Mouse (Mus musculus): ENCODE measurements around the gene Zfp768.

Gene Zfp768

DNA sequence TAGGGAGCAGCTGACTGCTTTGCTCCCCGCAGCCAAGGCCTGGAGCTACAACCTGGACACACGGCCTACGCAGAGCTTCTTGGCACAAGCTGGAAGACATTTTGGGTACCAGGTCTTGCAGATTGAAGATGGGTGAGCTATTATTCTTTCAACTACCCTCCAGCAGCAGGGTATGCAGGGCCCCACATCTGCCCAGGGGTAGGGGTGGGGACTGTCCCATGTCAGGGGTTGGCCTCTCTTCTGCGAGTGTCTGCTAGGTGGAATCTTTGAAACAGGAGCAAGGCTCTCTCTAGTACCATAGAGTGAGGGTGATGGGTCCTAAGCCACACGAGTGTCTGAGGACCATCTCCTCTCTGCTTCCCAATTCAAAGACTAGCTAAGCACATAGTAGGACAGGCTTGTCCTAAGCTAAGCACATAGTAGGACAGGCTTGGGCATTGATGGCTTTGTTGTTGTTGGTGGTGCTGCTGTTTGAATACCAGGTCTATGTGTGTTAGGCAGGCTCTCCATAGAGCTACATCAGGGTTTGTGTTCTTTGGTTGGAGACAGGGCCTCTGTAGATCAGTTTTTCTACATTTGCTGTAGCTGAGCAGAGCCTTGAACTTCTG is 47.7 kb downstream of the Zfp768 start:
- no peaks in the 10 kb centered on the region for H3K36me3 ChIP-seq (ENCODE audit: insufficient read depth, low read length)

DNA sequence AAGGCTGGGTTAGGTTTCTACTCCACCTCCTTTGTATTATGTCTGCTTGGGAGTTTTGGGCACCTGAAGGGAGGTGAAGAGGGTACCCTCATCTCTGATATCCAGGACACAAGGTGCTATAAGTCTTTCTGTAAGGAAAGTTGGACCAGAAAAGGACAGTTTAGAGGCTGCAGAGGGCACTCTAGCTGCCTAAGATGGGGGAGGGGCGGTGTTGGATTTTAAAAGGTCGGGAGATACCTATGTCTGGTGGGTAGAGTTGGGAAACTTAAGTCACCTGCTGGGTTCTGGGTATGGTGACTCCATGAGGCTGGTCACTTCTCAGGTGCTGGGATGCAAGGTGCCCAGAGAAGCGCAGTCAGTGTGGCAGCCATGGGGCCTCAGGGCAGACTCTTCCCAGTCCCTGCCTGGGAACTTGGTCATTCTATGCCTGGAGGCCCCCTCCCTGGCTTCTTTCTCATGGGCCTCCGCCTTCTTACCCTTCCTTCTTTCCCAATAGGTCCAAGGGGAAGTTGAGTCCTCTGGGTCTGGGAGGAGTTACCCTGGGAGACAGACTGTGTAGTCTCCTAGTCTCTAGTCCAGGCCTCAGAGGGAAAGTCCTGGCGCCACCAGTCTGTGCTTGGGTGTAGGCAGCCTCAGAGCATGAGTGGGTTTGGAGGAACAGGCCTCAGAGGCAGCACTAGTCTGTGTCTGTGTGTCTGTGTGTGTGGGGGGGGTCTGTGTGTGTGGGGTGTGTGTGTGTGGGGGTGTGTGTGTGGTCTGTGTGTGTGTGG is 48.4 kb downstream of the Zfp768 start:
- H3K9me3 ChIP-seq (ENCODE audit: low read length): no peaks in the 10 kb centered on the region; the same call in 1 of the 2 replicates
- peaks cover 12% of the 10 kb centered on the region for H3K4me1 ChIP-seq (replicated peaks; ENCODE audit: low read depth, low read length)
- H3K36me3 ChIP-seq (ENCODE audit: insufficient read depth, low read length): no peaks in the 10 kb centered on the region
- no peak for TF ChIP-seq NANOG (IDR thresholded peaks at IDR 0.05; ENCODE audit: borderline replicate concordance, low read length)
- TF ChIP-seq CTCF (conservative IDR thresholded peaks at IDR 0.05; ENCODE audit: low read length): no peak
- no peak for TF ChIP-seq POU5F1 (IDR thresholded peaks at IDR 0.05; ENCODE audit: borderline replicate concordance, low read length)
- H3K27me3 ChIP-seq (ENCODE audit: insufficient read depth, low read length): 0 out of 2 replicates have a peak, but pooled peaks cover 3% of the 10 kb centered on the region
- H3K4me3 ChIP-seq (replicated peaks; ENCODE audit: low read length): no peak overlapping the region

More for the DNA sequence above, 47.7 kb downstream of the Zfp768 start:
- TF ChIP-seq CTCF (conservative IDR thresholded peaks at IDR 0.05; ENCODE audit: low read length): no peak
- no peak for TF ChIP-seq NANOG (IDR thresholded peaks at IDR 0.05; ENCODE audit: borderline replicate concordance, low read length)
- TF ChIP-seq POU5F1 (IDR thresholded peaks at IDR 0.05; ENCODE audit: borderline replicate concordance, low read length): no peak
- Histone ChIP-seq H3K9me3 (ENCODE audit: low read length) (no peaks in the 10 kb centered on the region; the same call in 1 of the 2 replicates), H3K4me1 (replicated peaks; ENCODE audit: low read depth, low read length) (peaks cover 12% of the 10 kb centered on the region), H3K27me3 (ENCODE audit: insufficient read depth, low read length) (peaks cover 7% of the 10 kb centered on the region), H3K4me3 (replicated peaks; ENCODE audit: low read length) (no peak overlapping the region)

DNA sequence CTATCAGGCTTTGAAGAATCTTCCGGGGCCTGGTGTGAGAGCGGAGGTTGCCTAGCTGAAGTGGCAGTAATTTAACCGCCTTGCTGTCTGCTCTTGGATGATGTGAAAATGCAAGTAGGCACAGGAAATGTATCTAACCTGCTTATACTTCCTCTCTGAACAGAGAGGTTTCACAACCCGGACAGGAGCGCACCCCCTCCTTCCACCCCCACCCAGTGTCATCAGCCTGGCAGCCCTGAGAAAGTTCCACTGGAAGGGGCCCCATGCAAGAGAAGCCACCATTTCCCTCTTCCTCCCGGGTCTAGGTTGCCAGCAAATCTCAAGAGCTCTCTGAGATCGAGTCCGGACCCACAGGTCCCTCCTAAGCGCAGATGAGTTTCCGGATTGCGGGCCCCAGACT is 49.3 kb downstream of the Zfp768 start, which contains the start of gene Itgal:
TSS of gene Itgal (plus strand) at position 163 of the 400 bp plus-strand sequence.
- H3K4me3 ChIP-seq (replicated peaks; ENCODE audit: low read length): peak within 1 kb of the TSS; percentile 52
- TF ChIP-seq POU5F1 (IDR thresholded peaks at IDR 0.05; ENCODE audit: borderline replicate concordance, low read length): no peak
- peaks cover 12% of the 10 kb centered on the region for H3K4me1 ChIP-seq (replicated peaks; ENCODE audit: low read depth, low read length)
- H3K9me3 ChIP-seq (ENCODE audit: low read length): no peaks in the 10 kb centered on the region; the same call in 1 of the 2 replicates
- H3K27me3 ChIP-seq (ENCODE audit: insufficient read depth, low read length): no peaks in the 10 kb centered on the region
- no peaks in the 10 kb centered on the region for H3K36me3 ChIP-seq (ENCODE audit: insufficient read depth, low read length)
